Mouse (Mus musculus): ENCODE data around the gene Carhsp1. TPM values are rescaled to one million over a fixed set of nuclear protein-coding genes. Genes with fewer than 3 reads are reported as not detected.
A peak's percentile ranks its signal among the peaks of the same experiment; 100 is the strongest.

Gene Carhsp1
- polyA plus RNA-seq, 1 experiment from 2014 or later: 90.4 TPM

DNA sequence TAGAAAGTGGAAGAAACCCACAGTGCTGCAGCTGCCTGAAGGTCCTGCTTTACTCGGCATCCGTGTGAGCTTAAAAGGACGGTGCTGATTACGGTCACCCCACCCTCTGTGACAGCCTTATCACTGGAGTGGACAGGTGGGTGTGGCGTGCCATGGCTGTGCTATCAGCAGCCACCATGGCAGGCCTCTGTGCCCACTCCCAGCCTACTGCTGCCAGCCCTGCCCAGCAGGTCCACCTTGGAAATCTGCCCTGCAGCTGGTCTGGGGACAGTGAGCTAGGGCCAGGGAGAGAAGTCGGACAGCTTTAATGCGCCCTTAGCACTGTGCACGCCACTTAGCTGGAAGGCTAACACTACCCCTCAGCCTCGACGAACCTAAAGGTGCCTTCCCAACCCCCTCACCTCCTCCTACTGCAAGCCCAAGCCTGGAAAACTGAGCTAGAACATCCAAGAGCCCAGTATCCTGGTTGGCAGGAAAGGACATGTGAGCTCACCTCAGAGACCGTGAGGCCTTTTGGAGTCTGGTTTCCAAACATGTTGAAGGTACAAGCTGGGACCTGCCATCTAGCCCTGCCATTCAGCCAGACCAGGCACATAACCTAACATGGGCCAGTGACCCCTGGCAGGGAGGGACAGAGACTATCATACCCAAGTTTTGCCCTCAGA, 15.0 kb upstream of the Carhsp1 start:
- Histone ChIP-seq H3K9me3 (no peaks in the 10 kb centered on the region), H3K27me3 (replicated peaks) (no peaks in the 10 kb centered on the region), H3K27ac (no peak overlapping the region), H3K36me3 (peaks cover 17% of the 10 kb centered on the region), H3K4me1 (replicated peaks) (peaks cover 7% of the 10 kb centered on the region), H3K4me3 (replicated peaks) (no peak overlapping the region), H3K9ac (no peak overlapping the region), H3K4me2 (replicated peaks) (no peak overlapping the region)
- ATAC-seq: peak; percentile 79
- WGBS: 74% methylated on average over 11 of the region's 11 CpGs

DNA sequence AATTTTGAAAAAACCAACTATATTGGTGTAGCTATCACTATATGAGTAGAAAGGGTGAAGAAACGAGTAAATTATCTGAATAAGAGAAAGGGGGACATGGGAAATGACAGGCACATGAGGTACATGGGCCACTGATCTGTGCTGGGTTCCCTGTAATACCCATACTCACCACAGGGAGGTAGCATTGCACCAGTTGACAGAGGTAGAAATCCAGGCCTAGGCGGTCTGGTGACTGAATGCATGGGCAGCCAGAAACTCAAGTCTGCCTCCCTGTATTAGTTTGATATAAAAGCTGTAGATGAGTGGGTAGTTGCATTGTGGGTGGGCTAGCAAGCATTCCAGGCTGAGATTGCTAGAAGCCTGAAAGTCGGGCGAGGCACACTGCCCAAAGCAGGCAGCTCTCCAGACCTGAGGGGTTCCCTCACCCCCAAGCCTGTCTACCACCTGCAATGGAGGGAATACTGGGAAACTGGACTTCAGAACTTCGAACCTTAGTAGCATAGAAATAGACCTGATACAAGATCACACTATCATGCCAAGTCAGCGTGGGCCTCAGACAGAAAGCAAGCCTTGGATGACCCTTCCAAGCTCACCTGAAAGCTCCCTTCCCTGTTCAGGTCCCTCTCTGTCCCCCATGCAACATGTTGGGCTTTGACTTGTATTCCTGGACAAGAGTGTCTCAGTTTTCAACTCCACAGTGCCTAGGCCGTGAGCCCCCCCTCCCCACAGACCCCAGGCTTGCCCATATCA, 14.3 kb upstream of the Carhsp1 start:
- peak; percentile 68 for ATAC-seq
- Histone ChIP-seq H3K27me3 (replicated peaks) (no peaks in the 10 kb centered on the region), H3K4me3 (replicated peaks) (no peak overlapping the region), H3K4me1 (replicated peaks) (peaks cover 7% of the 10 kb centered on the region), H3K9ac (no peak overlapping the region), H3K4me2 (replicated peaks) (no peak overlapping the region), H3K27ac (no peak overlapping the region), H3K36me3 (peaks cover 10% of the 10 kb centered on the region), H3K9me3 (no peaks in the 10 kb centered on the region)
- 58% methylated on average over 7 of the region's 7 CpGs for WGBS

DNA sequence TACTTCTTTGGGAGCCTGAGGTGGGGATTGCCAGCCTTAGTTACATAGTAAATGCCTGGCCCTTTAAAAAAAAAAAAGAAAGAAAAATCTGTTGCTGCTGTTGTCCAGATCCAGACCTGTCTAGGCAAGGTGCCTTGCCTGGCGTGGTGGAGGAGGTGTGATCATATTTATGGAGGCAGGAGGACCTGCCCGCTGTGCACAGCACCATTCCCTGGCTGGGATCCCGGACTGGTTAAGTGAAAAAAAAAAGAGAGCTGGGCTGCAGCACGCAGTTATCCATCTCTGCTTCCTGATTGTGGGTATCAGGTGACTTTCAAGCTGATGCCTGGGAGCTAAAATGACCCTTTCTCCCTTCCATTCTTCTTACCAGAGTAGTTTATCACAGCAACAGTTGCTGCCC, 13.1 kb upstream of the Carhsp1 start:
- 54% methylated on average over 4 of the region's 4 CpGs for WGBS

DNA sequence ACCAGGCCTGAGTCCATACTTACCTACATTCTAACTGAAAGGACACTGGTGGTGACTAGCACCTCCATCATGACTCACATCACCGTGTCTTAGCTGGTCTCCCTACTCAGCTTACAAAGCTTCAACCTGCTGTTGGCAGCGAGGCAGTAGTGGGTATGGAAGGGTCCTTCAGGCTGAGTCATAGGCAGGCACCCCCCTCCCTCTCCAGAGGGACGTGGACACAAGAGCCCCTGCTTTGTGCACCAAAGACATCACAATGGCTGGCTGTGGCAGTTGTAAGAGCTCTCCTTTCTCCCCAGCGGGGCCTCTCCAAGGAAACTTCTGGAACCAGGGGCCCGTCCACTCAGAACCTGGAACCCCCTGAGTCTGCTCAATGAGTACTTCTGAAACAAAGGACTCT, 8.5 kb upstream of the Carhsp1 start, which contains the start of gene Gm5767:
Gene Gm5767 (plus strand): TSS at position 301 of the 400 bp plus-strand sequence.
- Histone ChIP-seq H3K27me3 (replicated peaks) (no peaks in the 10 kb centered on the region), H3K4me2 (replicated peaks) (no peak within 1 kb of the TSS), H3K4me1 (replicated peaks) (no peaks in the 10 kb centered on the region), H3K27ac (no peak within 1 kb of the TSS), H3K4me3 (replicated peaks) (no peak within 1 kb of the TSS), H3K36me3 (no peaks in the 10 kb centered on the region), H3K9me3 (no peaks in the 10 kb centered on the region), H3K9ac (no peak within 1 kb of the TSS)
- 86% methylated on average over 5 of the region's 5 CpGs for WGBS
- ATAC-seq: no peak

More for the DNA sequence above, 13.1 kb upstream of the Carhsp1 start:
- ATAC-seq: no peak
- no peaks in the 10 kb centered on the region for H3K27me3 ChIP-seq (replicated peaks)
- 0 out of 2 replicates have a peak, but pooled peaks cover 3% of the 10 kb centered on the region for H3K36me3 ChIP-seq
- H3K9me3 ChIP-seq: no peaks in the 10 kb centered on the region
- H3K9ac ChIP-seq: no peak overlapping the region
- no peak overlapping the region for H3K4me2 ChIP-seq (replicated peaks)
- H3K4me1 ChIP-seq (replicated peaks): peaks cover 7% of the 10 kb centered on the region
- H3K27ac ChIP-seq: no peak overlapping the region
- no peak overlapping the region for H3K4me3 ChIP-seq (replicated peaks)

DNA sequence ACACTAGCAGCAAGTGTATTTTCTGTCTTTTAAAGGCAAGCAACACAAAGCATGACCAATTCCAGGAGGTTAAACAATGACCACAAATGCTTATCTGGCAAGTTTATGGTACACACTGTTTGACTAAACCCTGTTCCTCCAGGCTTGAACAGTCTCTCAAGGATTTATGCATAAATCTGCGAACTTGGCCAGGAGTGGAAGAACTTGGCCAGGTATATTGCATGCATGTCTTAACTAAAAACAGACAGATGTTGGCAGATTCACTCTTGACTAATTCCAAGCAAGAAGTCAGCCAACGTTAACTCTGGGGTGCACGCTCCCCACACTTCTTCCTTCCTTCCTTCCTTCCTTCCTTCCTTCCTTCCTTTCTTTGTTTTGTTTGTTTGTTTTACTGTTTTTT, 7.8 kb upstream of the Carhsp1 start:
- 66% methylated on average over 3 of the region's 3 CpGs for WGBS
- no peak overlapping the region for H3K27ac ChIP-seq

DNA sequence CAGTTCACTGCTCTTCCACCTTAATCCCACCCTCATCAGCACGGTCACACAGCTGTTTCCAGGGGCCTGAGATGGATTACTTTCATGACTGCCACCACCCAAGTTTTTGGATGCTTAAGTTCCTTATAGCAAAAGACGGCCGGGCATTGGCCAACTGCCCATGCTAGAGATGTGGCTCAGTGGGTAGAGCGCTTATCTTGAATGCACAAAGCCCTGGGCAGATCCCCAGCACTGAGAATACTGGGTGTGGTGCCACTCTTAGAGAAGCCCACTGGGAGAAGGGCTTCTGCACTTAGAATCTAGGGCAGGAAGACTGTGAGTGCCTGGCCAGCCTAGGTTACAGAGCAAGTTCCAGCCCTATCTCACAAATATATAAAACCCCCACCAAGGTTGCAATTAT, 6.7 kb upstream of the Carhsp1 start:
- Histone ChIP-seq H3K36me3 (no peaks in the 10 kb centered on the region), H3K9me3 (no peaks in the 10 kb centered on the region), H3K27me3 (replicated peaks) (no peaks in the 10 kb centered on the region), H3K4me2 (replicated peaks) (no peak overlapping the region), H3K4me3 (replicated peaks) (no peak overlapping the region), H3K9ac (no peak overlapping the region), H3K27ac (no peak overlapping the region), H3K4me1 (replicated peaks) (peaks cover 3% of the 10 kb centered on the region; the same call in 1 of the 2 replicates)
- whole genome bisulfite sequencing: 85% methylated on average over 4 of the region's 4 CpGs
- no peak for ATAC-seq

More for the DNA sequence above, 7.8 kb upstream of the Carhsp1 start:
- ATAC-seq: no peak
- no peak overlapping the region for H3K4me3 ChIP-seq (replicated peaks)
- H3K36me3 ChIP-seq: no peaks in the 10 kb centered on the region
- H3K4me2 ChIP-seq (replicated peaks): no peak overlapping the region
- no peak overlapping the region for H3K9ac ChIP-seq
- no peaks in the 10 kb centered on the region for H3K27me3 ChIP-seq (replicated peaks)
- no peaks in the 10 kb centered on the region for H3K4me1 ChIP-seq (replicated peaks)
- H3K9me3 ChIP-seq: no peaks in the 10 kb centered on the region

DNA sequence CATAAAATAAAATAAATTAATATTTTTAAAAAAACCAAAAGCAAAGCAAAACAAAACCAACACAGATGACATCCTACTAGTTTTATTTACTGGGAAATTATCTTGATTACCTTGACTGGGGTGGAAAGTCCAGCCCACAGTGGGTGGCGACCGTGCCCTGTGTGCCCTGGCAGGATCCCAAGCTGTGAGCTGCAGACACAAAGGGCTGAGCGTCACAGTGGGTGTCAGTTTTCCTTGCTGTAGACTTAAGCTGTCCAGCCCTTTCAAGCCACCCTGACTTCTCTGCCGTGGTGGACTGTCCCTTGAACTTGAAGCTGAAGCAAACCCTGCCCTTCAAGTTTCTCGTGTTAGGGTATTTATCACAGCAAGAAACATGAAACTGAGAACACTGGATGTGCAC, 6.1 kb upstream of the Carhsp1 start:
- Histone ChIP-seq H3K9ac (no peak overlapping the region), H3K27ac (no peak overlapping the region), H3K27me3 (replicated peaks) (no peaks in the 10 kb centered on the region), H3K4me3 (replicated peaks) (no peak overlapping the region), H3K36me3 (no peaks in the 10 kb centered on the region), H3K4me1 (replicated peaks) (peaks cover 3% of the 10 kb centered on the region; the same call in 1 of the 2 replicates), H3K9me3 (no peaks in the 10 kb centered on the region), H3K4me2 (replicated peaks) (no peak overlapping the region)
- WGBS: 71% methylated on average over 5 of the region's 5 CpGs
- ATAC-seq: no peak

DNA sequence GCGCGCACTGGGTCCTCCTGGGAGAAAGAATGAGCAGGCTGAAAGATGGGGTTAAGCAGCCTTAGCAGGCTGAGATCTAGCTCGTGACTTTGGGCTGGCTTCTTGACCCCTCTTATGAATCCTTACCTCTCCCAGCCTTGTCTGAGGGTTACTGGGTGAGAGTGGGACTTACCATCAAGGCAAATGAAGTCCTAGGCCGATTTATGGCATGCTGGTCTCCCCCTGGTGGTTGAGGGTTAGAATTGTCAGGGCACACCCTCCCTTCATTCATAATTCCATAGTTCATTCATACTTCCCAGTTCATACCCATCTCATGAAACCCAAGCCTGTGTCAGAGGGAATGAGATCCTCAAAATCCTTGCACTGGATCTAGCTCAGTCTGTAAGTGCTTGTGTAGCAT, 4.8 kb upstream of the Carhsp1 start:
- Histone ChIP-seq H3K9me3 (no peaks in the 10 kb centered on the region), H3K4me1 (replicated peaks) (peaks cover 6% of the 10 kb centered on the region; the same call in 1 of the 2 replicates), H3K27me3 (replicated peaks) (no peaks in the 10 kb centered on the region), H3K4me3 (replicated peaks) (no peak overlapping the region), H3K27ac (no peak overlapping the region), H3K4me2 (replicated peaks) (no peak overlapping the region), H3K36me3 (no peaks in the 10 kb centered on the region), H3K9ac (no peak overlapping the region)
- 51% methylated on average over 4 of the region's 4 CpGs for WGBS
- no peak for ATAC-seq

DNA sequence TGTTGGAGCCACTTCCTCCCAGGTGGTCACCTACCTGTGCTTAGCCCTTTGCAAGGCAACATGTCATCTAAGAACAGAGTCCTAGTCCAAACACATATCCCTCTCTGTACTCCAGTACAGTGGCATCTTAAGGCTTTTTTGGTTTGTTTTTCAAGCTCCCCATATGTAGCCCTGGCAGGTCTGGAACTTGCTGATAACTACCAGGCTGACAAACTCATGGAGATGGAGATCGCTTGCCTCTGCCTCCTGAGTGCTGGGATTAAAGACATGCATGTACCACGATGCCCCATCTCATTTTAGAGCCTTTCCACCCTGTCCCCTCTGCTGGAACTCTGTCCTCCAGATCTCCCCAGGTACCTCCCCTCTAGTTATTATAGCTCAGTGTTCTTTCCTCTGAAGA, 4.3 kb upstream of the Carhsp1 start:
- Histone ChIP-seq H3K36me3 (no peaks in the 10 kb centered on the region), H3K9me3 (no peaks in the 10 kb centered on the region), H3K27me3 (replicated peaks) (no peaks in the 10 kb centered on the region), H3K4me3 (replicated peaks) (no peak overlapping the region), H3K4me1 (replicated peaks) (peaks cover 6% of the 10 kb centered on the region; the same call in 1 of the 2 replicates), H3K9ac (no peak overlapping the region), H3K4me2 (replicated peaks) (no peak overlapping the region), H3K27ac (no peak overlapping the region)
- 75% methylated on average over 2 of the region's 2 CpGs for WGBS
- ATAC-seq: no peak

DNA sequence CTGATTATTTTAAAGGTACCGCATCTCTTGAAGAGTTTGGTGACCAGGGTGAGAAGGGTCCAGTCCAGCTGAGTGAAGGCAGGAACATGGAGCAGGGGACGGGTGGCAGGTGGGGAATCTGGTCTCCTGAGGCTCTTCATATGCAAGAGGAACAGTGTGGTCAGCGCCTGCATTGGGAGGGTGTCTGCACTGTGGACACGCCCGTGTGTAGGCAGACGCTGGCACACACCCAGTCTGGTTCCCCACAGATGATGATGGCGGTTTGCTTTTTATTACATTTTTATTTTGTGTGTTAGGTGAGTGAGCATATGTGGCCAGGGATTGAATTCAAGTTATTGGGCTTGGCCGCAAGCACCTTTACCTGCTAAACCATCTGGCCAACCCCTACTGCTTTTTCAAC, 3.6 kb upstream of the Carhsp1 start:
- no peak overlapping the region for H3K9ac ChIP-seq
- H3K4me2 ChIP-seq (replicated peaks): no peak overlapping the region
- H3K4me1 ChIP-seq (replicated peaks): peaks cover 12% of the 10 kb centered on the region
- no peaks in the 10 kb centered on the region for H3K36me3 ChIP-seq
- no peaks in the 10 kb centered on the region for H3K27me3 ChIP-seq (replicated peaks)
- 72% methylated on average over 8 of the region's 8 CpGs for WGBS
- no peaks in the 10 kb centered on the region for H3K9me3 ChIP-seq
- no peak for ATAC-seq
- no peak overlapping the region for H3K27ac ChIP-seq
- H3K4me3 ChIP-seq (replicated peaks): no peak overlapping the region

DNA sequence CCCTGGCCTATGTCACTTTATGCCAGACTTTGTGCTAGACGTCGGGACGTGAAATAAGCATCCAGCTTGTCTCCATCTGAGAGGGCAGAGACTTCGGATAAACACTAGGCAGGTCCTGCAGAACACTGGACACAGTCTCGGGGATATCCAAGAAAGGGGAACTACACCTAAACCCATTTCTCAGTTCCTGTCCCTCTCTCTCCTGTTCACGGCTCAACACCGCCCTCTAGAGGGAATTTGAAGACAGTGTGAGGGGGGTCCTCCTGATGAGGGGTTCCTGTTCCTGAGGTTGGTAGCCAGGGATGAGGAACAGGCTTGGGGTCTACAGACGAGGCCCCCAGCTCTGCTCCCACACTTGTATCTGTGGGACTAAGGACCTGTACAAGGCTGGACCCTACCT, 2.2 kb upstream of the Carhsp1 start:
- 6% methylated on average over 8 of the region's 8 CpGs for WGBS
- no peaks in the 10 kb centered on the region for H3K9me3 ChIP-seq
- H3K27ac ChIP-seq: no peak overlapping the region
- no peak overlapping the region for H3K4me2 ChIP-seq (replicated peaks)
- ATAC-seq: no peak
- no peak overlapping the region for H3K4me3 ChIP-seq (replicated peaks)
- no peak overlapping the region for H3K9ac ChIP-seq
- H3K36me3 ChIP-seq: no peaks in the 10 kb centered on the region
- H3K4me1 ChIP-seq (replicated peaks): peaks cover 26% of the 10 kb centered on the region
- H3K27me3 ChIP-seq (replicated peaks): no peaks in the 10 kb centered on the region

DNA sequence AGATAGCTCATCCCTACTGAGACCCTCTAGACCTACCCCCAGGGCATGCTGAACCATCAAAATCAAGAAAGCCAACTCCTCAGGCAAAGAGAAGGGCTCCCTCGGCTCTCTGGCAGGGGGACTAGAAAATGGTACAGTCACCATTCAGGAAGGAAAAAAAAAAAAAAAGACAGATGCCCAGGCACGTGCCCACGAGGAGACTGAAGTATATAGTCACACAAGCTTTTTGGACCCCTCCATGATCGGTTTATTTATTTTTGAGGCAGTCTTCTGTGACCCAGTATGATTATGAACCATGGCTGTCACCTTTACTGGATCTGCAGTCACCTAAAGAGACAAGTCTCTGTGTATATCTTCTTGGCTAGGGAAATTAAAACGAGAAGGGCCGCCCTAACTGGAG, 1.4 kb upstream of the Carhsp1 start:
- Histone ChIP-seq H3K4me1 (replicated peaks) (peaks cover 34% of the 10 kb centered on the region), H3K27ac (no peak overlapping the region), H3K9me3 (no peaks in the 10 kb centered on the region), H3K4me3 (replicated peaks) (no peak overlapping the region), H3K9ac (no peak overlapping the region), H3K4me2 (replicated peaks) (no peak overlapping the region), H3K36me3 (no peaks in the 10 kb centered on the region; the same call in 1 of the 2 replicates), H3K27me3 (replicated peaks) (no peaks in the 10 kb centered on the region)
- WGBS: 69% methylated on average over 6 of the region's 6 CpGs
- ATAC-seq: no peak

DNA sequence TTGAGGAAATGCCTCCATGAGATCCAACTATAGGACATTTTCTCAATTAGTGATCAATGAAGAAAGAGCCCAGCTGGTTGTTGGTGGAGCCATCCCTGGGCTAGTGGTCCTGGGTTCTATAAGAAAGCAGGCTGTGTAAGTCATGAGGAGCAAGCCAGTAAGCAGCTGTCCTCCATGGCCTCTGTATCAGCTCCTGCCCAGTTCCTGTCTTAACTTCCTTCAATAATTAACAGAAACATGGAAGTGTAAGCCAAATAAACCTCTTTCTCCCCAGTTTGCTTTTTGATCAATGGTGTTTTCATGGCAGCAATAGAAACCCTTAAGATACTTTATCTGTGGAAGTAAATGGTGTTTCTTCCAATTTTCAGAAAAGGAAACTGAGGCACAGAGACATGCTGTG, 856 bp upstream of the Carhsp1 start:
- ATAC-seq: no peak
- peak overlapping the region; percentile 80 for H3K4me2 ChIP-seq (replicated peaks)

More for the DNA sequence above, 856 bp upstream of the Carhsp1 start:
- no peaks in the 10 kb centered on the region for H3K9me3 ChIP-seq
- H3K4me1 ChIP-seq (replicated peaks): peaks cover 39% of the 10 kb centered on the region
- H3K27me3 ChIP-seq (replicated peaks): no peaks in the 10 kb centered on the region
- H3K4me3 ChIP-seq (replicated peaks): no peak overlapping the region
- no peaks in the 10 kb centered on the region; the same call in 1 of the 2 replicates for H3K36me3 ChIP-seq
- H3K27ac ChIP-seq: no peak overlapping the region
- H3K9ac ChIP-seq: no peak overlapping the region
